Comparison of ENCODE assay signal across 15 mouse cellular contexts in genomic region chr7:144387537-144387936, GRCm38 (mm10).
DNase-seq lines count a peak whose midpoint lies in the region; ATAC-seq and TF ChIP-seq lines count a peak whose summit lies in the region.
"Had no signal": no experiment of that assay in that cellular context is flagged by ENCODE, and none has a peak within 500 bp of the region (broad histone marks: within the 10 kb centered on the region; RNA-seq: fewer than 3 reads in every experiment).

No protein-coding gene starts in this region.

- no peak overlapping the region for H3K27ac ChIP-seq in kidney, postnatal 0 days
- no peak overlapping the region for H3K27ac ChIP-seq in lung, postnatal 0 days (ENCODE audit: low read length)
- no peak overlapping the region for H3K27ac ChIP-seq in ES-Bruce4 (ENCODE audit: insufficient read depth, low read length)
- H3K27ac ChIP-seq: kidney, embryonic 15.5 days; limb, embryonic 10.5 days; liver, embryonic 15.5 days had no signal

- TF ChIP-seq EP300 in lung, postnatal 0 days (IDR thresholded peaks at IDR 0.05), result no peak
- TF ChIP-seq EP300 in ES-Bruce4 (IDR thresholded peaks at IDR 0.05; ENCODE audit: insufficient read depth, low read depth, low read length), result no peak

- H3K9me3 ChIP-seq in kidney, postnatal 0 days (replicated peaks; ENCODE audit: low read length), result no peaks in the 10 kb centered on the region
- no peaks in the 10 kb centered on the region for H3K9me3 ChIP-seq in lung, postnatal 0 days (ENCODE audit: low read length)
- no peaks in the 10 kb centered on the region for H3K9me3 ChIP-seq in ES-Bruce4 (replicated peaks; ENCODE audit: control insufficient read depth, insufficient read depth, low read length, poor library complexity, severe bottlenecking)
- H3K9me3 ChIP-seq: G1E; kidney, embryonic 15.5 days; limb, embryonic 10.5 days; liver, embryonic 15.5 days had no signal

- no peaks in the 10 kb centered on the region for H3K4me1 ChIP-seq in kidney, postnatal 0 days (replicated peaks; ENCODE audit: insufficient read depth, low read length)
- H3K4me1 ChIP-seq in lung, postnatal 0 days (ENCODE audit: insufficient read depth, low read depth, low read length), result no peaks in the 10 kb centered on the region
- H3K4me1 ChIP-seq in ES-Bruce4 (ENCODE audit: control insufficient read depth, insufficient read depth, low read length), result no peaks in the 10 kb centered on the region
- H3K4me1 ChIP-seq: kidney, embryonic 15.5 days; liver, embryonic 15.5 days had no signal

- TF ChIP-seq POLR2A in ES-Bruce4 (IDR thresholded peaks at IDR 0.05; ENCODE audit: insufficient read depth, low read length), result no peak

- H3K36me3 ChIP-seq in kidney, postnatal 0 days (ENCODE audit: insufficient read depth, low read length), result no peaks in the 10 kb centered on the region
- no peaks in the 10 kb centered on the region for H3K36me3 ChIP-seq in lung, postnatal 0 days (ENCODE audit: insufficient read depth, low read length)
- H3K36me3 ChIP-seq in ES-Bruce4 (ENCODE audit: control insufficient read depth, insufficient read depth, low read length, poor library complexity, severe bottlenecking), result no peaks in the 10 kb centered on the region
- H3K36me3 ChIP-seq: G1E; kidney, embryonic 15.5 days; limb, embryonic 10.5 days; liver, embryonic 15.5 days had no signal

- no peak overlapping the region for H3K9ac ChIP-seq in kidney, postnatal 0 days (ENCODE audit: low read depth, low read length)
- H3K9ac ChIP-seq in lung, postnatal 0 days (replicated peaks; ENCODE audit: low read depth), result no peak overlapping the region
- H3K9ac ChIP-seq in ES-Bruce4 (ENCODE audit: low read depth, poor library complexity, severe bottlenecking), result no peak overlapping the region
- H3K9ac ChIP-seq: kidney, embryonic 15.5 days; liver, embryonic 15.5 days had no signal

- no peak for ATAC-seq in kidney, postnatal 0 days (replicated peaks; ENCODE audit: low FRiP score, low read depth)
- ATAC-seq in lung, postnatal 0 days, result no peak
- ATAC-seq: forebrain, embryonic 16.5 days; midbrain, embryonic 16.5 days had no signal

- no peak for DNase-seq in kidney, postnatal 0 days (ENCODE audit: low spot score)
- no peak for DNase-seq in kidney, postnatal 36 days
- no peak for DNase-seq in lung, postnatal 0 days (ENCODE audit: low spot score)
- no peak for DNase-seq in lung, postnatal 36 days
- DNase-seq in ZHBTc4 (ENCODE audit: low read depth, low spot score), result peak; percentile 35
- DNase-seq in heart, postnatal 36 days, result no peak
- DNase-seq in natural killer cell, adult 2 months (ENCODE audit: low spot score in 2 of 2), result no peak
- DNase-seq: thymus, postnatal 36 days had no signal

- 91% methylated on average over 6 of the region's 6 CpGs for WGBS in kidney, postnatal 0 days
- 84% methylated on average over 6 of the region's 6 CpGs for WGBS in lung, postnatal 0 days

- TF ChIP-seq CTCF in kidney, postnatal 0 days (IDR thresholded peaks at IDR 0.05; ENCODE audit: low read depth), result peak; percentile 22; the same call in 1 of the 2 replicates
- peak; percentile 21; the same call in 1 of the 2 replicates for TF ChIP-seq CTCF in lung, postnatal 0 days (IDR thresholded peaks at IDR 0.05)
- peak; percentile 49 for TF ChIP-seq CTCF in ES-Bruce4 (IDR thresholded peaks at IDR 0.05; ENCODE audit: low read depth, low read length)

- H3K4me3 ChIP-seq in kidney, postnatal 0 days (replicated peaks; ENCODE audit: low read depth, low read length), result no peak overlapping the region
- H3K4me3 ChIP-seq in lung, postnatal 0 days (ENCODE audit: low read depth, low read length), result no peak overlapping the region
- H3K4me3 ChIP-seq in ES-Bruce4 (ENCODE audit: low read depth, low read length), result no peak overlapping the region
- H3K4me3 ChIP-seq: kidney, embryonic 15.5 days; limb, embryonic 10.5 days; liver, embryonic 15.5 days had no signal

- intact Hi-C loops in heart, postnatal 36 days (cut with DNase I), result no loop called here

- no peak overlapping the region for H3K4me2 ChIP-seq in kidney, postnatal 0 days (ENCODE audit: low read length)
- no peak overlapping the region for H3K4me2 ChIP-seq in lung, postnatal 0 days (replicated peaks; ENCODE audit: low read depth, low read length)
- H3K4me2 ChIP-seq: kidney, embryonic 15.5 days; liver, embryonic 15.5 days had no signal

- H3K27me3 ChIP-seq in kidney, postnatal 0 days (ENCODE audit: insufficient read depth, low read length), result no peaks in the 10 kb centered on the region
- no peaks in the 10 kb centered on the region for H3K27me3 ChIP-seq in lung, postnatal 0 days (replicated peaks; ENCODE audit: insufficient read depth, low read length)
- no peaks in the 10 kb centered on the region for H3K27me3 ChIP-seq in ES-Bruce4 (ENCODE audit: control insufficient read depth, insufficient read depth, low read length, poor library complexity, severe bottlenecking)
- H3K27me3 ChIP-seq: kidney, embryonic 15.5 days; liver, embryonic 15.5 days had no signal
